Mouse (Mus musculus): Measurements from ENCODE around the gene Acrbp. TPM values are rescaled to one million over a fixed set of nuclear protein-coding genes. Genes with fewer than 3 reads are reported as not detected.

The Acrbp gene
- total RNA-seq, 2 experiments from 2014 or later, result 3.9 to 4.6 TPM

DNA sequence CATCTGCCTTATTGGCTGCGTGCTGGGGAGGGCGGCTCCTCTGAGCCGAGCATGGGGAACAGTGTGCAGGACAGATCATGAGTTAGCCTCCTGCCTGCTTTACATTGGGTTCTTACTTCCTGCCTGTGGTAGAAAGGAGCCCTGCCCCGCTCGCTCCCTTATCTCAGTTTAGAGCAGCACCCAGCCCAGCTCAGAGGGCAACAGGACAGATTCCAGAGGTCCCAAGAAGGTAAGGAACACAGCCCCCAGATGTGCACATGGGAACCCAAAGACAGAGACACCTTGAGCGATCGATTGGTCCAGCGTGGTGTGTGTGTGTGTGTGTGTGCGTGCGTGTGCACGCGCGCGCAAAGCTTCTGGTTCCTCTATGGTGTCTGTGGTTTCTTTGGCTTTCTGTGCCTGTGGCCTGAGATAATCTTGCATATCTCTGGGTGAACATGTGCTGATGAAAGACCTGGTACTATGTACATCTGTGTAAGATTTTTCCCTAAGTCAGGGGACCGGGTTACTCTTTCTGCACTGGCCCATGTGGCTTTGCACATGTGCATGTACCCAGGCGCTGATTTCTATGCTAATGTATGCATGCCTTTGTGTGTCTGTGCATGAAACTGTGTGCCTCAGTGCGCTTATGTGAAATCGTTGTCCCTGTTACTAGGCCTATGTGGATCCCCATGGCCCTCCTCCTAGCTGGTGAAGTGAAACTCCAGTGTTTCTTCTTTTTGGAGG, 21.8 kb downstream of the Acrbp start:
- no peak for DNase-seq (ENCODE audit: low spot score in 2 of 2)

GRCm38 (mm10) chr6:125071896-125072279, 22.4 kb downstream of the Acrbp start:
- DNase-seq (ENCODE audit: low spot score in 2 of 2), result peak in 1 of 2 experiments; percentile 45

DNA sequence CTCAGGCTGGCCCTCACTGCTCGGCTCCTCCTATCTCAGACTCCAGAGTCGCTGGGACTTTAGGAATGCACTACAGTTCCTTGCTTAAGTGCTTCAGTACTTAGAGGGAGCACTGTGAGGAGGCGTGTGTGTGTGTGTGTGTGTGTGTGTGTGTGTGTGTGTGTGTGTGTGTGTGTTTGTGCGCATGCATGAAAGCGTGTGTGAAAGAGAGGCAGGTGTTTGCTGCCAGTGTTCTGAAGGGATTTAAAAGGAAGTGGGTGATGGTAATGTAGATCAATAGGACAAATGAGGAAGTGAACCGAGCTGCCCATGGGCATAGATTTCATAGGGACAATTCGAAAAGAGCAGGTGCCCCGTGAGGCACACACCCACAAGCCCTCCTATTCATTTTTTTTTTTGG, 24.3 kb downstream of the Acrbp start:
- no peak for DNase-seq (ENCODE audit: low spot score in 2 of 2)

GRCm38 (mm10) chr6:125081394-125081793, 31.9 kb downstream of the Acrbp start:
- no peak for DNase-seq (ENCODE audit: low spot score in 2 of 2)

DNA sequence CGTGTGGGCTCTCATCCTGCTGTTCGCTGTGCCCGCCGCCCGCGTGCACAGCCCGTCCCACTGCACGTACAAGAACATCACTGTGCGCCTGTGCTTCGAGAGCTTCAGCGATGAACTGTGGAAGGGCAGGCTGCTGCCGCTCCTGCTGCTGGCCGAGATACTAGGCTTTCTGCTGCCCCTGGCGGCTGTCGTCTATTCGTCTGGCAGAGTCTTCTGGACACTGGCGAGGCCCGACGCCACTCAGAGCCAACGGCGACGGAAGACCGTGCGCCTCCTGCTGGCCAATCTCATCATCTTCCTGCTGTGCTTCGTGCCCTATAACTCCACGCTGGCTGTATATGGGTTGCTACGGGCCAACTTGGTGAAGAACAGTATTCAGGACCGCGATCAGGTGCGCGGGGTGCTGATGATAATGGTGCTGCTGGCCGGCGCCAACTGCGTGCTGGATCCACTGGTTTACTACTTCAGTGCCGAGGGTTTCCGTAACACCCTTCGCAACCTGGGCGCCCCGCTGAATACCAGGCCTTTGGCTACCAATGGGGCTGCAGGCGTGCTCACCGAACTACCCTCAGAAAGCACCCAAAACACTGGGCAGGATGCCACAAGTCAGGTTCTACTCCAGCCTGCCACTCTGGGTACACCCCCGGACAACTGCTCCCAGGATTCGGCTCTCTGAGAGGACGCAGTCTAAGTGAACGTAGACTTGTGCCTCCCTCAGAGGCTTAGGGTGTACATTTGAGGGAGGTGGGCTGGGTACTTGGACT, 32.5 kb downstream of the Acrbp start:
- peak; percentile 83 to 93 for DNase-seq (ENCODE audit: low spot score in 2 of 2)

- no peak for DNase-seq (ENCODE audit: low spot score in 2 of 2)
Measured at GRCm38 (mm10) chr6:125082801-125083386, 33.4 kb downstream of the Acrbp start.

DNA sequence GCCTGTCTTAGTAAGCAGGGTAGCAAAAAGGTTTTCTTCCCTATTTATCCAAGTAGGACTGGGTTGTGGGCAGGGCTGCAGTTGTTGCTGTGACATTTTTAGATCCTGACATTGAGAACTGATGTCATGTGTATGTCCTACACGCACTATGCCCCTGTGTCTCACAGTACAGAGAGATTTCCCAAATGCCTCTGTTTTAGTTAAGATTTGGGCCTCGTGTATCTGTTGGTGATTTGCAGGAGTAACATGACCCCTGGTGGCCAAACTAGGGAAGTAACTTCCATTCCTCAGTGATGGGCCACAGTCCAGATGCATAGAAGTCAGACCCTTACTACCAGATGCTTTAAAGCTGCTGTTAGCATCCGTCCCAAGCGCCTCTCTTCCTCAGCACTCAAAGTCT, 34.9 kb downstream of the Acrbp start:
- peak in 1 of 2 experiments; percentile 56 for DNase-seq (ENCODE audit: low spot score in 2 of 2)

GRCm38 (mm10) chr6:125087937-125088336, 38.4 kb downstream of the Acrbp start:
- DNase-seq (ENCODE audit: low spot score in 2 of 2), result no peak

DNA sequence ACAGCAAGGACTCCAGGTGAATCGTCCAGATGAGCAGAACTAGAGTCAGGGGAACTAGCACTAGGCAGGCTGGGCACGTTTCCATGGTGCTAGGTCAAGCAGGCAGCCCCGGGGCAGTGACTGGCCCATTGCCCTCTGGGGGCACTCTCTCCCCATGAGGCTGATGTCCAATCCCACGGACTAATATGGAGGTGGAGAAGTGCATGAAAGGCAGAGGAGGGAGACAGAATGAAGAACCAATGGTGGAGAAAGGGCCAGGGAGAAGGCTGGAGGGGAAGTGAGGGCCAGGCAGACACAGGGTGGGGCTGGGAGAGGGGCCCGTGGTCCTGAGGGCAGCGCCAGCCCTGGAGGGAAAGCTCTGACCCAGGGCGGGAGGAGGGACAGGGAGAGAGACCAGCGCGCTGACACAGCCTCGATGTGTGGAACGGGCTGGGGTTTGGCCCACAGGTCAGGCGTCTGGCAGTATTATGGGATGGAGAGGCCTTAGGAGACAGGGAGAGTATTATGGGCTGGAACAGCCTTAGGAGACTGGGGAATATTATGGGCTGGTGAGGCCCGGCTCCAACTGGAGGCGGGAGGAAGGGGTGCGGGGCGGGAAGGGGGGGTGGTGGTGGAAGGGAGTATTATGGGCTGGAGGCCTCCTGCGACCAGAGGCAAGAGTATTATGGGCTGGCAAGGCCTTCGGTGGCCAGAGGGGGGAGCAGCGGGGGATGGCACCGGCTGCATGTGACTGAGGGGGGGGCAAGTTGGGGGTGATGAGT, 39.3 kb downstream of the Acrbp start:
- peak; percentile 67 to 80 for DNase-seq (ENCODE audit: low spot score in 2 of 2)

- peak; percentile 53 to 79 for DNase-seq (ENCODE audit: low spot score in 2 of 2)
Measured at GRCm38 (mm10) chr6:125089521-125090321, 40.2 kb downstream of the Acrbp start.

DNA sequence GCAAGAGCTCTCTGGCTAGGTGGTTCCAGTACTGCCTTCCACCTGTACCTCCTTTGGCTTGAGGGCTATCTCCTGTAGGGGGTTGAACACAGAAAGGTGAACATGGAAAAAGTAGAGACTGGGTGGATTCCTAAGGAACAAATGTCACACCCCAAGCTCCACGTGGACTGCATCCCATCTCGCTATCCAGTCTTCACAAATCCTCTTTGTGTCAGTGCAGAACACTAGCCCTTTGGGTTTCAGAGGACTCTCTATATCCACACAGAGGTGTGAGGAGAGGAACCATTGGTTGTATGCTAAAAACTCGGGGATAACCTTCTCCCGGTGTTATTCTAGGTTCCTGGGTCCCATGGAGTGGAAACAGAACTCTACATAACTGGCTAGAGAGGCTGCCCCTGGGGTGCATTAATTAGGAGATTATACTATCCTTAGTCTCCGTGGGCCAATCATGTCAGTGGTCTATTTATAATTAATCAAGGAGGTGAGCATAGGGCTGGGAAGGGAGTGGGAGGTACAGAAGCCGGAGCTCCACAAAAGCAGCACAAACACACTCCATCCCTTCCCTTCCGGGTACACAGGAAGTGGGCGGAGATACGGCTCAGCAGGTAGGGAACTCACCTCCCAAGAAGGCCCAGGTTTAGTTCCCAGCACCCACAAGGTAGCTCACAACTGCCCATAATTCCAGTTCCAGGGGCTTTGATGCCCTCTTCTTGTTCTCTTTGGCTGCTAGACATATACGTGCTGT, 41.0 kb downstream of the Acrbp start:
- no peak for DNase-seq (ENCODE audit: low spot score in 2 of 2)

- DNase-seq (ENCODE audit: low spot score in 2 of 2), result no peak
Measured at GRCm38 (mm10) chr6:125092372-125092771, 42.9 kb downstream of the Acrbp start.

DNA sequence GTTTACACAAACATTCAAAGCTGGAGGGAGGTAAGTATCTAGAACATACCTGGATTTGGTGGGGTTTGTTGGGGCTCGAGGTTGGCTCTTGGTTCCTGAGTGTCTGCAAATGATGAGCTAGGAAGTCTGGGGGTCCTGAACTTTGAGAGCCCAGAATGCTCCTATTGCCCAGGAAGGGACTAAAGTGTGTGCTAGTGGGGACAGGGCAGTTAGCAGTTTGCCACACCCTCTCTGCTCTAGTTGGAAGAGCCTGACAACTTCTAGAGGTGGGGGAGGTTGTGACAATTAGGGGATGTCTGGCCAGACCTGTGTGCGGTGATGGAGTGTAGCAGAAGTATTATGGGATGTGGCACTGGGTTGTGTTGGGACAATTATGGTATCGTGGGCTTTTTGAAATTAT, 45.4 kb downstream of the Acrbp start:
- DNase-seq (ENCODE audit: low spot score in 2 of 2), result no peak

- peak; percentile 89 to 97 for DNase-seq (ENCODE audit: low spot score in 2 of 2)
Measured at GRCm38 (mm10) chr6:125095391-125096278, 46.1 kb downstream of the Acrbp start, which contains the start of gene Chd4. TSS of gene Chd4 (plus strand) at chr6:125095981.

GRCm38 (mm10) chr6:125096279-125096596, 46.7 kb downstream of the Acrbp start:
- no peak for DNase-seq (ENCODE audit: low spot score in 2 of 2)

DNA sequence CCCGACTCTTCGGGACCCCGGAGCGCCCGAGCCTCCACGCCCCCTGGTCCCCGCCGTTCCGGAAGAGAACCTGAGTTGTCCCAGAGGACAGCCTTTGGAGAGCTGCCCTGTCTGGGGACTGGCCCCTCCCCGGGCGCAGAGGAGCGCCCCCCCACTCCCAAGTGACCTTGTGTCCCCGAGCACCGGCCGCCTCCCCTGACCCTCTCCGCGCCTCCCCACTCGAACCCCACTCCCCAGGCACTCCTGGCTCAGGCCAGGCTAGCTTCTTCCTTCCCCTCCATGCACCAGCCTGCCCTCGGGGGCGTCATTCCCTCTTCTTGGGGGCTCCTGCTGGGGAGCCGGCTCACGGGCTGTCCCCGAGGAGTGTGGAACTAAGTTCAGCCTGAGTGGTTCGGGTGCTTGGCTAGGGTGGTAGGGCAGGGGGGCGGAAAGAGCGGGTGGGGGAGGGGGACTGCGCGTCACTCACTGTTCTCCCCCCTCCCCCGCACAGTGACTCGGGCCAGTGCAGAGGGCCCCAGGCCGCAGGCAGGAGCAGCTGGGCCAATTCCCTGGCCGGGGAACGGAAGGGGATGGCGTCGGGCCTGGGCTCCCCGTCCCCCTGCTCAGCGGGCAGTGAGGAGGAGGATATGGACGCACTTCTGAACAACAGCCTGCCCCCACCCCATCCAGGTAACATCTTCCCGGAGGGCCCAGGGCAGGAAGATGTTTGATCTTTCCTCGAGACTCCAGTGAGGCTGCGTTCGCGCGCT, 47.3 kb downstream of the Acrbp start:
- peak; percentile 51 to 71 for DNase-seq (ENCODE audit: low spot score in 2 of 2)

- no peak for DNase-seq (ENCODE audit: low spot score in 2 of 2)
Measured at GRCm38 (mm10) chr6:125097346-125097689, 47.8 kb downstream of the Acrbp start.

- DNase-seq (ENCODE audit: low spot score in 2 of 2), result no peak
Measured at GRCm38 (mm10) chr6:125097951-125098350, 48.5 kb downstream of the Acrbp start.

Measured in gastrocnemius, postnatal 4 days (tissue).